Mouse (Mus musculus): ENCODE measurements around the gene Arpc1a.

DNA sequence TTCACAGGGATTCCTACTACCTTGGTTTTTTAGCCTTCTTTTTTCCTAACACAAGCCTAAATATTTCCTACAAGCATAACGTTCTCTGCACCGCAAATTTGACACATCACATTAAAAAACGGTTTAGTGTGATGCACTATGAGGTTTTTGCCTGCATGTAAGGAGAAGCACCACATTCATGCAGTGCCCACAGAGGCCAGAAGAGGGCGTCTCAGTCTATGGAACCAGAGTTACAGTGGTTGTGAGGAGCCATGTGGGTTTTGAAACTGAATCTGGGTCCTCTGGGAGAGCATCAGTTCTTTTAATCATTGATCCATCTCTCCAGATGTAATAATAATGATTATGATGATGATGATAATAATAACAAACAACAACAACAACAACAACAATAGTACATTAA lies 42.0 kb upstream of the Arpc1a start:
- TF ChIP-seq POLR2A (IDR thresholded peaks at IDR 0.05; ENCODE audit: borderline replicate concordance, extremely low read depth, low read depth, low read length) = no peak
- no peak for TF ChIP-seq CTCF (IDR thresholded peaks at IDR 0.05; ENCODE audit: insufficient read depth, low read length)

All from lung, adult 2 months (tissue).